Mouse (Mus musculus): ENCODE data around the gene Hpn. TPM values are rescaled to one million over a fixed set of nuclear protein-coding genes. Genes with fewer than 3 reads are reported as not detected.

Hpn gene
- polyA plus RNA-seq, 1 experiment = 22.1 TPM

- no peak for DNase-seq (ENCODE audit: low read depth in 1 of 2, low spot score in 2 of 2)
- Histone ChIP-seq H3K36me3 (ENCODE audit: control insufficient read depth, insufficient read depth, low read length) (peaks cover 36% of the 10 kb centered on the region), H3K4me1 (ENCODE audit: control insufficient read depth, insufficient read depth, insufficient read length) (peaks cover 10% of the 10 kb centered on the region), H3K27me3 (ENCODE audit: control insufficient read depth, insufficient read depth, low read length) (peaks cover 7% of the 10 kb centered on the region), H3K27ac (ENCODE audit: insufficient read depth, low read length) (no peak overlapping the region), H3K4me3 (ENCODE audit: extremely low read depth, insufficient read depth, insufficient read length) (no peak overlapping the region)
- TF ChIP-seq POLR2A (IDR thresholded peaks at IDR 0.05; ENCODE audit: low read depth, low read length) (no peak), CTCF (IDR thresholded peaks at IDR 0.05; ENCODE audit: extremely low read depth, insufficient read depth, insufficient read length, insufficient replicate concordance) (no peak)
- WGBS = 86% methylated on average over 9 of the region's 9 CpGs
Measured at GRCm38 (mm10) chr7:31128157-31128705, 13.1 kb upstream of the Hpn start.

- no peak for DNase-seq (ENCODE audit: low read depth in 1 of 2, low spot score in 2 of 2)
- Histone ChIP-seq H3K27ac (ENCODE audit: insufficient read depth, low read length) (0 out of 2 replicates have a peak within 1 kb of the TSS, but pooled peaks have one; percentile 27), H3K36me3 (ENCODE audit: control insufficient read depth, insufficient read depth, low read length) (peaks cover 25% of the 10 kb centered on the region), H3K4me3 (ENCODE audit: extremely low read depth, insufficient read depth, insufficient read length) (peak within 1 kb of the TSS; percentile 47), H3K27me3 (ENCODE audit: control insufficient read depth, insufficient read depth, low read length) (peaks cover 7% of the 10 kb centered on the region), H3K4me1 (ENCODE audit: control insufficient read depth, insufficient read depth, insufficient read length) (peaks cover 10% of the 10 kb centered on the region)
- WGBS = 5% methylated on average over 48 of the region's 60 CpGs
- TF ChIP-seq CTCF (IDR thresholded peaks at IDR 0.05; ENCODE audit: extremely low read depth, insufficient read depth, insufficient read length, insufficient replicate concordance) = no peak
- TF ChIP-seq POLR2A (IDR thresholded peaks at IDR 0.05; ENCODE audit: low read depth, low read length) = no peak
Measured at GRCm38 (mm10) chr7:31126851-31127724, 12.0 kb upstream of the Hpn start, which contains the start of gene Scn1b. TSS of gene Scn1b (minus strand) at chr7:31127003.

- no peak for DNase-seq (ENCODE audit: low read depth in 1 of 2, low spot score in 2 of 2)
- WGBS = 4% methylated on average over 53 of the region's 53 CpGs
- TF ChIP-seq POLR2A (IDR thresholded peaks at IDR 0.05; ENCODE audit: low read depth, low read length) = no peak
- no peak for TF ChIP-seq CTCF (IDR thresholded peaks at IDR 0.05; ENCODE audit: extremely low read depth, insufficient read depth, insufficient read length, insufficient replicate concordance)
- peak overlapping the region; percentile 47 for H3K4me3 ChIP-seq (ENCODE audit: extremely low read depth, insufficient read depth, insufficient read length)
- peaks cover 18% of the 10 kb centered on the region for H3K36me3 ChIP-seq (ENCODE audit: control insufficient read depth, insufficient read depth, low read length)
- peaks cover 10% of the 10 kb centered on the region for H3K4me1 ChIP-seq (ENCODE audit: control insufficient read depth, insufficient read depth, insufficient read length)
- H3K27me3 ChIP-seq (ENCODE audit: control insufficient read depth, insufficient read depth, low read length) = peaks cover 7% of the 10 kb centered on the region
- H3K27ac ChIP-seq (ENCODE audit: insufficient read depth, low read length) = 0 out of 2 replicates have a peak overlapping the region, but pooled peaks have one; percentile 27
Measured at GRCm38 (mm10) chr7:31126211-31126751, 11.2 kb upstream of the Hpn start.

- Histone ChIP-seq H3K36me3 (ENCODE audit: control insufficient read depth, insufficient read depth, low read length) (peaks cover 10% of the 10 kb centered on the region), H3K27ac (ENCODE audit: insufficient read depth, low read length) (no peak overlapping the region), H3K27me3 (ENCODE audit: control insufficient read depth, insufficient read depth, low read length) (peaks cover 7% of the 10 kb centered on the region), H3K4me3 (ENCODE audit: extremely low read depth, insufficient read depth, insufficient read length) (no peak overlapping the region), H3K4me1 (ENCODE audit: control insufficient read depth, insufficient read depth, insufficient read length) (peaks cover 10% of the 10 kb centered on the region)
- WGBS = 20% methylated on average over 13 of the region's 13 CpGs
- DNase-seq (ENCODE audit: low read depth in 1 of 2, low spot score in 2 of 2) = no peak
- no peak for TF ChIP-seq CTCF (IDR thresholded peaks at IDR 0.05; ENCODE audit: extremely low read depth, insufficient read depth, insufficient read length, insufficient replicate concordance)
- no peak for TF ChIP-seq POLR2A (IDR thresholded peaks at IDR 0.05; ENCODE audit: low read depth, low read length)
Measured at GRCm38 (mm10) chr7:31125116-31125515, 10.0 kb upstream of the Hpn start.

GRCm38 (mm10) chr7:31124381-31124780 is 9.3 kb upstream of the Hpn start:
- H3K27ac ChIP-seq (ENCODE audit: insufficient read depth, low read length) = no peak overlapping the region
- peaks cover 10% of the 10 kb centered on the region for H3K4me1 ChIP-seq (ENCODE audit: control insufficient read depth, insufficient read depth, insufficient read length)
- no peak for TF ChIP-seq POLR2A (IDR thresholded peaks at IDR 0.05; ENCODE audit: low read depth, low read length)
- TF ChIP-seq CTCF (IDR thresholded peaks at IDR 0.05; ENCODE audit: extremely low read depth, insufficient read depth, insufficient read length, insufficient replicate concordance) = no peak
- H3K4me3 ChIP-seq (ENCODE audit: extremely low read depth, insufficient read depth, insufficient read length) = no peak overlapping the region
- peaks cover 3% of the 10 kb centered on the region for H3K36me3 ChIP-seq (ENCODE audit: control insufficient read depth, insufficient read depth, low read length)
- DNase-seq (ENCODE audit: low read depth in 1 of 2, low spot score in 2 of 2) = no peak
- 78% methylated on average over 5 of the region's 5 CpGs for WGBS
- H3K27me3 ChIP-seq (ENCODE audit: control insufficient read depth, insufficient read depth, low read length) = peaks cover 7% of the 10 kb centered on the region

GRCm38 (mm10) chr7:31123697-31124096 is 8.6 kb upstream of the Hpn start:
- WGBS = 91% methylated on average over 3 of the region's 3 CpGs
- peaks cover 7% of the 10 kb centered on the region for H3K27me3 ChIP-seq (ENCODE audit: control insufficient read depth, insufficient read depth, low read length)

More at GRCm38 (mm10) chr7:31123697-31124096, 8.6 kb upstream of the Hpn start:
- peaks cover 10% of the 10 kb centered on the region for H3K4me1 ChIP-seq (ENCODE audit: control insufficient read depth, insufficient read depth, insufficient read length)
- no peak overlapping the region for H3K27ac ChIP-seq (ENCODE audit: insufficient read depth, low read length)
- no peaks in the 10 kb centered on the region for H3K36me3 ChIP-seq (ENCODE audit: control insufficient read depth, insufficient read depth, low read length)
- DNase-seq (ENCODE audit: low read depth in 1 of 2, low spot score in 2 of 2) = no peak
- H3K4me3 ChIP-seq (ENCODE audit: extremely low read depth, insufficient read depth, insufficient read length) = no peak overlapping the region
- TF ChIP-seq CTCF (IDR thresholded peaks at IDR 0.05; ENCODE audit: extremely low read depth, insufficient read depth, insufficient read length, insufficient replicate concordance) = no peak
